Comparison of ENCODE assay signal across 10 mouse cellular contexts in genomic region chr6:129407324-129407723, GRCm38 (mm10). TPM values are rescaled to one million over a fixed set of nuclear protein-coding genes. Genes with fewer than 3 reads are reported as not detected.
DNase-seq lines count a peak whose midpoint lies in the region; ATAC-seq lines count a peak whose summit lies in the region.
"Had no signal": no experiment of that assay in that cellular context is flagged by ENCODE, and none has a peak within 500 bp of the region (broad histone marks: within the 10 kb centered on the region; RNA-seq: fewer than 3 reads in every experiment).

No protein-coding gene starts in this region.

- H3K4me2 ChIP-seq in heart, embryonic 11.5 days, result no peak overlapping the region
- no peak overlapping the region for H3K4me2 ChIP-seq in lung, embryonic 15.5 days

- intact Hi-C loops in heart, postnatal 10 days (cut with DNase I), result no loop called here

- H3K9ac ChIP-seq in heart, embryonic 11.5 days (ENCODE audit: low read depth, low read length), result no peak overlapping the region
- H3K9ac ChIP-seq in lung, embryonic 15.5 days, result no peak overlapping the region

- no peaks in the 10 kb centered on the region for H3K27me3 ChIP-seq in heart, embryonic 11.5 days (ENCODE audit: control insufficient read depth, insufficient read depth, low read length)
- H3K27me3 ChIP-seq in lung, embryonic 15.5 days, result no peaks in the 10 kb centered on the region
- no peaks in the 10 kb centered on the region for H3K27me3 ChIP-seq in splenic B cell, adult 2 months (ENCODE audit: control insufficient read depth, insufficient read depth, low read length, poor library complexity, severe bottlenecking)

- H3K4me3 ChIP-seq in heart, embryonic 11.5 days (ENCODE audit: low read depth, low read length), result no peak overlapping the region
- H3K4me3 ChIP-seq in lung, embryonic 15.5 days, result no peak overlapping the region
- H3K4me3 ChIP-seq: myocyte had no signal

- H3K27ac ChIP-seq in heart, embryonic 11.5 days (ENCODE audit: low read depth, low read length), result no peak overlapping the region
- 0 out of 2 replicates have a peak overlapping the region, but pooled peaks have one; percentile 9 for H3K27ac ChIP-seq in lung, embryonic 15.5 days

- no peaks in the 10 kb centered on the region; the same call in 1 of the 2 replicates for H3K4me1 ChIP-seq in heart, embryonic 11.5 days (ENCODE audit: control insufficient read depth, insufficient read depth, low read length)
- no peaks in the 10 kb centered on the region for H3K4me1 ChIP-seq in lung, embryonic 15.5 days

- peak; percentile 94 for DNase-seq in heart, adult 11 months
- DNase-seq in lung, postnatal 10 days, result no peak
- DNase-seq in heart, postnatal 10 days, result peak; percentile 32 to 35
- DNase-seq in splenic B cell, adult 2 months (ENCODE audit: low read depth, low spot score), result peak; percentile 41
- DNase-seq in right cerebral cortex, postnatal 4 days, result no peak
- no peak for DNase-seq in natural killer cell, adult 2 months (ENCODE audit: low spot score in 2 of 2)
- DNase-seq: gastrocnemius, postnatal 10 days had no signal

- H3K9me3 ChIP-seq in heart, embryonic 11.5 days (replicated peaks; ENCODE audit: control insufficient read depth, low read length), result no peaks in the 10 kb centered on the region
- H3K9me3 ChIP-seq in lung, embryonic 15.5 days, result no peaks in the 10 kb centered on the region

- WGBS in heart, embryonic 11.5 days (ENCODE audit: insufficient replicate concordance), result 34% methylated on average over 2 of the region's 2 CpGs
- WGBS in lung, embryonic 15.5 days, result 23% methylated on average over 2 of the region's 2 CpGs

- ATAC-seq in heart, embryonic 11.5 days (replicated peaks; ENCODE audit: insufficient number of reproducible peaks, low FRiP score, low TSS enrichment), result no peak
- no peak for ATAC-seq in lung, embryonic 15.5 days (ENCODE audit: borderline replicate concordance, extremely low read depth, low FRiP score, low TSS enrichment)

- no peaks in the 10 kb centered on the region for H3K36me3 ChIP-seq in heart, embryonic 11.5 days (ENCODE audit: control insufficient read depth, insufficient read depth, low read length)
- no peaks in the 10 kb centered on the region for H3K36me3 ChIP-seq in lung, embryonic 15.5 days
- no peaks in the 10 kb centered on the region for H3K36me3 ChIP-seq in splenic B cell, adult 2 months (ENCODE audit: control insufficient read depth, insufficient read depth, low read length, poor library complexity, severe bottlenecking)

RNA-seq across cellular contexts. Expression of gene Clec9a, which starts 1.3 kb away (rescaled TPM):
- polyA plus RNA-seq in heart, embryonic 11.5 days (2014; fragmentation: Nextera tagmentation; extraction: Ambion mirVana), result 0.23 and 0.36 TPM in 2 replicates
- polyA plus RNA-seq in lung, embryonic 15.5 days (2015; fragmentation: Nextera tagmentation; extraction: Ambion mirVana), result 0.95 and 1.0 TPM in 2 replicates
- total RNA-seq in heart, postnatal 10 days (2021), result under 1 TPM; 0.19 to 0.47 TPM
- total RNA-seq: gastrocnemius, postnatal 10 days had no signal
- polyA plus RNA-seq: myocyte had no signal

RNA-seq across cellular contexts. Expression of gene Clec1b, which starts 10.2 kb away (rescaled TPM):
- polyA plus RNA-seq in heart, embryonic 11.5 days (2014; fragmentation: Nextera tagmentation; extraction: Ambion mirVana), result 7.4 and 8.8 TPM in 2 replicates
- polyA plus RNA-seq in lung, embryonic 15.5 days (2015; fragmentation: Nextera tagmentation; extraction: Ambion mirVana), result 2.6 and 4.6 TPM in 2 replicates
- total RNA-seq in heart, postnatal 10 days (2021), result 1 to 10 TPM in 1 of 2 experiments, under 1 TPM in 1; 0.97 to 1.4 TPM
- polyA plus RNA-seq: myocyte had no signal

RNA-seq across cellular contexts. Expression of gene Clec12b, which starts 21.6 kb away (rescaled TPM):
- 0.42 and 0.84 TPM in 2 replicates for polyA plus RNA-seq in heart, embryonic 11.5 days (2014; fragmentation: Nextera tagmentation; extraction: Ambion mirVana)
- polyA plus RNA-seq in lung, embryonic 15.5 days (2015; fragmentation: Nextera tagmentation; extraction: Ambion mirVana), result 0.47 TPM in 1 of 2 replicates, not detected in the other
- total RNA-seq in heart, postnatal 10 days (2021), result not detected
- total RNA-seq: gastrocnemius, postnatal 10 days had no signal
- polyA plus RNA-seq: myocyte had no signal

RNA-seq across cellular contexts. Expression of gene Clec1a, which starts 44.5 kb away (rescaled TPM):
- 0.18 and 0.86 TPM in 2 replicates for polyA plus RNA-seq in heart, embryonic 11.5 days (2014; fragmentation: Nextera tagmentation; extraction: Ambion mirVana)
- polyA plus RNA-seq in lung, embryonic 15.5 days (2015; fragmentation: Nextera tagmentation; extraction: Ambion mirVana), result 25.0 and 27.8 TPM in 2 replicates
- total RNA-seq in heart, postnatal 10 days (2021), result 10 to 100 TPM; 16.3 to 16.7 TPM

Comparison
In these comparisons a context has a peak if more than half of its experiments do, and no peak if none do; other contexts are left out.
1. DNase-seq: peak in heart, adult 11 months (single experiment), heart, postnatal 10 days (2 of 2) and splenic B cell, adult 2 months (single experiment); none in lung, postnatal 10 days (single experiment), right cerebral cortex, postnatal 4 days (single experiment) and natural killer cell, adult 2 months (0 of 2).